Mouse (Mus musculus): ENCODE measurements around the gene Eya2.
A peak's percentile ranks its signal among the peaks of the same experiment; 100 is the strongest.

Gene Eya2

GRCm38 (mm10) chr2:165717182-165718176 lies 122.6 kb downstream of the Eya2 start:
- no peak for DNase-seq

GRCm38 (mm10) chr2:165719382-165719781 lies 124.5 kb downstream of the Eya2 start:
- no peak for DNase-seq

GRCm38 (mm10) chr2:165721941-165722340 lies 127.1 kb downstream of the Eya2 start:
- no peak for DNase-seq

GRCm38 (mm10) chr2:165732552-165733238 lies 137.9 kb downstream of the Eya2 start:
- DNase-seq = no peak

GRCm38 (mm10) chr2:165733701-165734100 lies 138.9 kb downstream of the Eya2 start:
- no peak for DNase-seq

GRCm38 (mm10) chr2:165736297-165736696 lies 141.5 kb downstream of the Eya2 start:
- no peak for DNase-seq

GRCm38 (mm10) chr2:165740381-165740780 lies 145.5 kb downstream of the Eya2 start:
- DNase-seq = no peak

GRCm38 (mm10) chr2:165740982-165741381 lies 146.2 kb downstream of the Eya2 start:
- no peak for DNase-seq

GRCm38 (mm10) chr2:165741526-165742050 lies 146.8 kb downstream of the Eya2 start:
- no peak for DNase-seq

- DNase-seq = no peak
These were observed 147.5 kb downstream of the Eya2 start for GRCm38 (mm10) chr2:165742210-165742786.

- DNase-seq = no peak
These were observed 150.7 kb downstream of the Eya2 start for GRCm38 (mm10) chr2:165745306-165746098.

GRCm38 (mm10) chr2:165747975-165748374 lies 153.1 kb downstream of the Eya2 start:
- DNase-seq = no peak

- no peak for DNase-seq
These were observed 153.6 kb downstream of the Eya2 start for GRCm38 (mm10) chr2:165748426-165748825.

GRCm38 (mm10) chr2:165751068-165751467 lies 156.2 kb downstream of the Eya2 start:
- peak; percentile 14 to 25 for DNase-seq

- DNase-seq = no peak
These were observed 157.9 kb downstream of the Eya2 start for GRCm38 (mm10) chr2:165752704-165753103.

GRCm38 (mm10) chr2:165757799-165758198 lies 163.0 kb downstream of the Eya2 start:
- no peak for DNase-seq

- no peak for DNase-seq
These were observed 163.7 kb downstream of the Eya2 start for GRCm38 (mm10) chr2:165758534-165758933.

GRCm38 (mm10) chr2:165759421-165759985 lies 164.7 kb downstream of the Eya2 start:
- no peak for DNase-seq

- no peak for DNase-seq
These were observed 174.1 kb downstream of the Eya2 start for GRCm38 (mm10) chr2:165768805-165769358.

- DNase-seq = peak in 1 of 2 experiments; percentile 31
These were observed 174.6 kb downstream of the Eya2 start for GRCm38 (mm10) chr2:165769375-165769948.

- DNase-seq = peak; percentile 79 to 86
These were observed 184.1 kb downstream of the Eya2 start for GRCm38 (mm10) chr2:165778927-165779326.
